Mouse (Mus musculus): ENCODE data around the gene Mrgprh. TPM values are rescaled to one million over a fixed set of nuclear protein-coding genes. Genes with fewer than 3 reads are reported as not detected.
A peak's percentile ranks its signal among the peaks of the same experiment; 100 is the strongest.
"Not testable (repeated sequence)": the region's sequence is repeated elsewhere in the genome, so short reads cannot be mapped to it uniquely, and the experiment has no call there.

Gene Mrgprh
- polyA plus RNA-seq, 1 experiment from 2014 or later, result 0.10 TPM

DNA sequence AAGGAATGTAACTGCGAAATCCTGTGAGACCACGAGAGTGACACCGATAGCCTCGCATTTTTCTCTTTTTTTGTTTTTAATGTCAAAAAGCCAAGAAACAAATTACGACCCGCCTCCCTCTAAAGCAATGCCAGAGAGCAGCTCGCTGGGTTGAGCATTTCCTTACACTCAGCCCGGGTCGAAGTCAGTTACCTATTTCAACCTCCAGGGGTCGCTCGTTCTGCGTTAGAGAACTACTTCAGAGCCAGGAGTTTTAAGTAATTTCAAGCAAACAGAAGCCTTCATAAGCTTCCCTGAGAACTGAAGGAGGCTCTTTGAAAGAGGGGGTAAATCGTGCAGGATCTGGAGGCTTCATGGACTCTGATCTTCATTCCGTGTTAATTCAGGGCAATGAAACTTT, 4.3 kb downstream of the Mrgprh start:
- Histone ChIP-seq H3K9ac (ENCODE audit: low read depth, low read length) (0 out of 2 replicates have a peak overlapping the region, but pooled peaks have one; percentile 43), H3K4me3 (ENCODE audit: low read depth, low read length) (peak overlapping the region; percentile 21; the same call in 1 of the 2 replicates), H3K9me3 (replicated peaks; ENCODE audit: control insufficient read depth, low read length) (no peaks in the 10 kb centered on the region), H3K4me1 (ENCODE audit: control insufficient read depth, insufficient read depth, low read length) (peaks cover 2% of the 10 kb centered on the region; the same call in 1 of the 2 replicates), H3K27me3 (ENCODE audit: control insufficient read depth, insufficient read depth, low read length) (no peaks in the 10 kb centered on the region), H3K27ac (ENCODE audit: low read depth, low read length) (no peak overlapping the region), H3K36me3 (ENCODE audit: control insufficient read depth, insufficient read depth, low read length) (no peaks in the 10 kb centered on the region), H3K4me2 (peak overlapping the region; percentile 60)
- no peak for ATAC-seq (replicated peaks; ENCODE audit: insufficient number of reproducible peaks, low FRiP score, low TSS enrichment)
- 6% methylated on average over 14 of the region's 14 CpGs for WGBS (ENCODE audit: insufficient replicate concordance)

DNA sequence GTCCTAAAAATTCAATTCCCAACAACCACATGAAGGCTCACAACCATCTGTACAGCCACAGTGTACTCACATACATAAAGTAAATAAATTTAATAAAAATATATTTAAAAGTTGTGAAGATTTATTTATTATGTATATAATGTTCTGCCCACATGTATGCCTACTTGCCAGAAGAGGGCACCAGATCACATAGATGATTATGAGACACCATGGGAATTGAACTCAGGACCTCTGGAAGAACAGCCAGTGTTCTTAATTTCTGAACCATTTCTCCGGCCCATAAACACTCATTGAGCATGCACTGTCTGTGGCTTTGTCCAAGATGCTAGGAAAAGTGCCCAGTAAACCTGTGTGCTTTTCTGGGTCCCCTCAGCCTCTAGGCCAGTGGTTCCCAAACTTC, 5.4 kb downstream of the Mrgprh start:
- peaks cover 2% of the 10 kb centered on the region; the same call in 1 of the 2 replicates for H3K4me1 ChIP-seq (ENCODE audit: control insufficient read depth, insufficient read depth, low read length)
- H3K4me2 ChIP-seq, result no peak overlapping the region
- H3K27me3 ChIP-seq (ENCODE audit: control insufficient read depth, insufficient read depth, low read length), result no peaks in the 10 kb centered on the region
- H3K4me3 ChIP-seq (ENCODE audit: low read depth, low read length), result no peak overlapping the region
- ATAC-seq (replicated peaks; ENCODE audit: insufficient number of reproducible peaks, low FRiP score, low TSS enrichment), result no peak
- H3K9me3 ChIP-seq (replicated peaks; ENCODE audit: control insufficient read depth, low read length), result no peaks in the 10 kb centered on the region
- H3K9ac ChIP-seq (ENCODE audit: low read depth, low read length), result no peak overlapping the region
- H3K36me3 ChIP-seq (ENCODE audit: control insufficient read depth, insufficient read depth, low read length), result no peaks in the 10 kb centered on the region
- 83% methylated on average over 1 of the region's 1 CpGs for WGBS (ENCODE audit: insufficient replicate concordance)
- H3K27ac ChIP-seq (ENCODE audit: low read depth, low read length), result no peak overlapping the region

DNA sequence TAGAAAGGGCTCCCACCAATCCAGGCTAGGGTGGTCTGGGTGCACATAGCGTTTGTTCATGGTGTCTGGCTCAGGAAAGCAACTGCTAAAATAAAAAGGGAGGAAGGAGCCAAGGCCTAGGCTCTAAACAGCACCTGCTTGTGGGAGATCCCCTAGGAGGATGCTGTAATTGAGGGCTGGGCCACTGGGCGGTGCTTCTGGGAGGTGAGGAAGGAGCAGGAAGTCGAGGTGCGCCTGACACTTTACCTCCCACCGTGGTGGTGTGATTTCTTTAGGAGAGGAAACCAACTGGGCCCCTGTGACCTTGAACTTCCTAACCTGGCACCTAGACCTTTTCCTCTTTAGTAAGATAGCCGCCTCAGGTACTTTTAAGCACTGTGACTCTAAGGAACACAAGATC, 10.8 kb downstream of the Mrgprh start:
- Histone ChIP-seq H3K9ac (ENCODE audit: low read depth, low read length) (no peak overlapping the region), H3K9me3 (replicated peaks; ENCODE audit: control insufficient read depth, low read length) (no peaks in the 10 kb centered on the region), H3K27ac (ENCODE audit: low read depth, low read length) (no peak overlapping the region), H3K4me1 (ENCODE audit: control insufficient read depth, insufficient read depth, low read length) (peaks cover 5% of the 10 kb centered on the region), H3K4me3 (ENCODE audit: low read depth, low read length) (no peak overlapping the region), H3K4me2 (no peak overlapping the region), H3K27me3 (ENCODE audit: control insufficient read depth, insufficient read depth, low read length) (no peaks in the 10 kb centered on the region), H3K36me3 (ENCODE audit: control insufficient read depth, insufficient read depth, low read length) (0 out of 2 replicates have a peak, but pooled peaks cover 2% of the 10 kb centered on the region)
- ATAC-seq (replicated peaks; ENCODE audit: insufficient number of reproducible peaks, low FRiP score, low TSS enrichment), result no peak
- 31% methylated on average over 6 of the region's 6 CpGs for WGBS (ENCODE audit: insufficient replicate concordance)

DNA sequence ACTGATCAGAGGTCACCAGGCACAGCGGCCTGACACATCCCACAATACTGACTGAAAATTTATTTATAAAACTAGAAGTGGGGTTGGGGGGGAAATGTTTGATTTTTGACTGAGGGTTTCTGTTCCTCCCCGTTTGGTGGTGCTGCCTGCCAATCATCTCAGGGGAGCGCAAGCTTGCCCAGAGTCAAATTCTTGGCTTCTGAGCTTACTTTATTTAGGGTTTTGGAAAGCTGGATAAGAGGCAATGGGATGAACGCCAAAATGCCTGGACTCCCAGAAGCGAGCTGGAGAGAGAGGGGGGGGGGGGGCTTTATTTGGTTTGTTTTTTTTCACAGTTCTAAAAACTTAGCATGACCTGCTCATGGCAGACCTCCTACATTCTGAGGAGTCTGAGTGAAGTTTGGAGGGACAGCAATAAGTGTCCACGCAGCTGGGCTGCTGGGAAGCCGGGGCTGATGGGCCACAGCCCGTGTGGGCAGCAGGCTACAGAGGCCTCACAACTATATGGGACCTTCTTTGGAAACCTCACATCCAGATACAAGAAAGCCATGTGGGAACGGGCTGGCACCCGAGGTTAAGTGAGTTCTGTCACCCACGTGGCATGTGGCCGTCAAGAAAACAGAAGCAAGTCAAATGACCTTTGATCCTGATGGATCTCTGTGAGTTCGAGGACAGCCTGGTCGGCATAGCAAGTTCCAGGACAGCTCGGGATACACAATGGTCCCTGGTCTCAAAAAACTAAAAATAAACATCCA, 11.4 kb downstream of the Mrgprh start:
- no peak for ATAC-seq (replicated peaks; ENCODE audit: insufficient number of reproducible peaks, low FRiP score, low TSS enrichment)
- H3K27ac ChIP-seq (ENCODE audit: low read depth, low read length), result no peak overlapping the region

DNA sequence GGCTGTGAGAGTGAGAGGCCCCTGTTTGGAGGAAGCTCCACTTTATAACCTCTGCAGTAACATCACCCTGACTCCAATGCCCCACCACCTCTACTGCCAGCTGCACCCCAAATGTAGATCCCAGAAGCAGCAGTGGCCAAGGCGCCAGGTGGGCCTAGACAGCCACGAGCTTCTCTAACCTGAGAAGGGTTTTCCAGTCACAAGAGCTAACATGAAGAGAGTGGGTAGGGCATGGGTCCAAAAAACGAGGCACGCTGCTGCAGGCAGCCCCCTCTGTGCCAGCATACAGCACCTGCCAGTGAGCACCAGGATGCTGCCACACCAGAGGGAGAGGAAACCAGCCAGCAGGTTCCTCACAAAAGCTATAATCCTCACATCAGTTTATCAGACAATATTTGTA, 15.2 kb downstream of the Mrgprh start:
- H3K36me3 ChIP-seq (ENCODE audit: control insufficient read depth, insufficient read depth, low read length), result 0 out of 2 replicates have a peak, but pooled peaks cover 2% of the 10 kb centered on the region
- no peak overlapping the region for H3K27ac ChIP-seq (ENCODE audit: low read depth, low read length)
- no peak overlapping the region for H3K4me2 ChIP-seq
- no peaks in the 10 kb centered on the region for H3K9me3 ChIP-seq (replicated peaks; ENCODE audit: control insufficient read depth, low read length)
- ATAC-seq (replicated peaks; ENCODE audit: insufficient number of reproducible peaks, low FRiP score, low TSS enrichment), result no peak
- H3K4me1 ChIP-seq (ENCODE audit: control insufficient read depth, insufficient read depth, low read length), result peaks cover 5% of the 10 kb centered on the region
- WGBS (ENCODE audit: insufficient replicate concordance), result 92% methylated on average over 4 of the region's 4 CpGs
- H3K27me3 ChIP-seq (ENCODE audit: control insufficient read depth, insufficient read depth, low read length), result no peaks in the 10 kb centered on the region
- no peak overlapping the region for H3K4me3 ChIP-seq (ENCODE audit: low read depth, low read length)
- no peak overlapping the region for H3K9ac ChIP-seq (ENCODE audit: low read depth, low read length)

More for the DNA sequence above, 11.4 kb downstream of the Mrgprh start:
- H3K9me3 ChIP-seq (replicated peaks; ENCODE audit: control insufficient read depth, low read length), result no peaks in the 10 kb centered on the region
- H3K27me3 ChIP-seq (ENCODE audit: control insufficient read depth, insufficient read depth, low read length), result no peaks in the 10 kb centered on the region
- no peak overlapping the region for H3K9ac ChIP-seq (ENCODE audit: low read depth, low read length)
- no peak overlapping the region for H3K4me3 ChIP-seq (ENCODE audit: low read depth, low read length)
- H3K4me2 ChIP-seq, result no peak overlapping the region
- 0 out of 2 replicates have a peak, but pooled peaks cover 2% of the 10 kb centered on the region for H3K36me3 ChIP-seq (ENCODE audit: control insufficient read depth, insufficient read depth, low read length)
- WGBS (ENCODE audit: insufficient replicate concordance), result 73% methylated on average over 15 of the region's 15 CpGs
- H3K4me1 ChIP-seq (ENCODE audit: control insufficient read depth, insufficient read depth, low read length), result peaks cover 5% of the 10 kb centered on the region

DNA sequence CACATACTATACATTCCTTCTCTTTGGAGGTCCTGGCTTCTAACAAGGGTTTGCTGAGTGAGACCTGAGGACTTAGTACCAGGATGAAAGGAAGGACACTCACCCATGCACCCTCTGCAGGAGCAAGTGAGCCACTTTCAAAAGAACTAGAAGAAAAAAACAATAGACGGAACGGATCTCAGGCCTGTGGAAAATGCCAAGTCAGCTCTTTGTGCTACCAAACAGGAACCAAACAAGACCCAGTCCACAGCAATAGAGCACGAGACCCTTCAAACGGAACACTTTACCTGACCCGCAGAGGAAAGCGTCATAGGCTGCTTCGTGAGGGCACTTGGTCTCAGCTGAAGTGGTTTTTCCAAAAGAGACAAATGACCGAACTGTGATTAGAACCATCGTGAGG, 16.2 kb downstream of the Mrgprh start:
- H3K27me3 ChIP-seq (ENCODE audit: control insufficient read depth, insufficient read depth, low read length), result no peaks in the 10 kb centered on the region
- H3K36me3 ChIP-seq (ENCODE audit: control insufficient read depth, insufficient read depth, low read length), result peaks cover 2% of the 10 kb centered on the region; the same call in 1 of the 2 replicates
- H3K4me1 ChIP-seq (ENCODE audit: control insufficient read depth, insufficient read depth, low read length), result peaks cover 5% of the 10 kb centered on the region
- no peak overlapping the region for H3K4me2 ChIP-seq
- H3K9ac ChIP-seq (ENCODE audit: low read depth, low read length), result no peak overlapping the region
- ATAC-seq (replicated peaks; ENCODE audit: insufficient number of reproducible peaks, low FRiP score, low TSS enrichment), result no peak
- WGBS (ENCODE audit: insufficient replicate concordance), result 74% methylated on average over 9 of the region's 9 CpGs
- H3K27ac ChIP-seq (ENCODE audit: low read depth, low read length), result no peak overlapping the region
- H3K4me3 ChIP-seq (ENCODE audit: low read depth, low read length), result no peak overlapping the region
- no peaks in the 10 kb centered on the region for H3K9me3 ChIP-seq (replicated peaks; ENCODE audit: control insufficient read depth, low read length)

DNA sequence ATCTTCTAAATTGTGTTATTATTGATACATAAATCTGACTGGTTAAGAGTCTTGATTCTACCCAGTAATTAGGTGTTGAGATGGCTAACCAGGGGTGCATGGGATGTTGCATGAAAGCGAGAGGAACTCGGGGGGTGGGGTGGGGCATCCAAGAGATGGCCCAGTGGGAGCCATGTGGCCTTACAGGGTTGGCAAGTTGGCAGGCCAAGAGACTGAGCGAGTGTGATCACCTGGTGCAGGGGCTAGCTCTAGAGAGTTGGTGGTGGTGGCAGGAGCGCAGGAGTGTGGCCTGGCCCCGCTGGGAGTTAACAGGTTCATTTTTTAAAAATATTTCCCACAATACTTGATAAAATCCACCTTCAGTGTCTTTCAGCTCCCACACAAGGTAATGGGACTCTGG, 21.8 kb downstream of the Mrgprh start:
- Histone ChIP-seq H3K4me1 (ENCODE audit: control insufficient read depth, insufficient read depth, low read length) (no peaks in the 10 kb centered on the region), H3K9ac (ENCODE audit: low read depth, low read length) (no peak overlapping the region), H3K27ac (ENCODE audit: low read depth, low read length) (no peak overlapping the region), H3K4me3 (ENCODE audit: low read depth, low read length) (no peak overlapping the region), H3K27me3 (ENCODE audit: control insufficient read depth, insufficient read depth, low read length) (no peaks in the 10 kb centered on the region), H3K36me3 (ENCODE audit: control insufficient read depth, insufficient read depth, low read length) (peaks cover 14% of the 10 kb centered on the region; the same call in 1 of the 2 replicates), H3K4me2 (no peak overlapping the region), H3K9me3 (replicated peaks; ENCODE audit: control insufficient read depth, low read length) (no peaks in the 10 kb centered on the region)
- ATAC-seq (replicated peaks; ENCODE audit: insufficient number of reproducible peaks, low FRiP score, low TSS enrichment), result no peak
- WGBS (ENCODE audit: insufficient replicate concordance), result 89% methylated on average over 5 of the region's 5 CpGs

DNA sequence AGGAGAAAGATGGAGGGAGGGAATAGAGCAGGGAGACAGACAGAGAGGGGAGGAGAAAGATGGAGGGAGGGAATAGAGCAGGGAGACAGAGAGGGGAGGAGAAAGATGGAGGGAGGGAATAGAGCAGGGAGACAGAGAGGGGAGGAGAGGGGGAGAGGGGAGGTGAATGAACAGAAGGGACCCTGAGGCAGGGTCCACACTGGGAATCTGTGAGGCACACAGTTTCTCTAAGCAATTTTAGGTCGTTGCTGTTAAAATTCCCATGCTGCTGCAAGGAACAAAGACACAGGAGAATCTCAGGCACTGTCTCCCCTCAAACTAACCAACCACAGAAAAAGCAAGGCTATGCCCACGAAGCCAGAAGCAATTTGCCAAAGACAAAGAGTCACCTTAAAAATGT, 22.8 kb downstream of the Mrgprh start:
- peaks cover 17% of the 10 kb centered on the region; the same call in 1 of the 2 replicates for H3K36me3 ChIP-seq (ENCODE audit: control insufficient read depth, insufficient read depth, low read length)
- 46% methylated on average over 2 of the region's 2 CpGs for WGBS (ENCODE audit: insufficient replicate concordance)
- H3K27me3 ChIP-seq (ENCODE audit: control insufficient read depth, insufficient read depth, low read length); ATAC-seq (replicated peaks; ENCODE audit: insufficient number of reproducible peaks, low FRiP score, low TSS enrichment); H3K9ac ChIP-seq (ENCODE audit: low read depth, low read length); H3K4me2 ChIP-seq; H3K4me3 ChIP-seq (ENCODE audit: low read depth, low read length); H3K27ac ChIP-seq (ENCODE audit: low read depth, low read length); H3K4me1 ChIP-seq (ENCODE audit: control insufficient read depth, insufficient read depth, low read length); H3K9me3 ChIP-seq (replicated peaks; ENCODE audit: control insufficient read depth, low read length): not testable (repeated sequence)

DNA sequence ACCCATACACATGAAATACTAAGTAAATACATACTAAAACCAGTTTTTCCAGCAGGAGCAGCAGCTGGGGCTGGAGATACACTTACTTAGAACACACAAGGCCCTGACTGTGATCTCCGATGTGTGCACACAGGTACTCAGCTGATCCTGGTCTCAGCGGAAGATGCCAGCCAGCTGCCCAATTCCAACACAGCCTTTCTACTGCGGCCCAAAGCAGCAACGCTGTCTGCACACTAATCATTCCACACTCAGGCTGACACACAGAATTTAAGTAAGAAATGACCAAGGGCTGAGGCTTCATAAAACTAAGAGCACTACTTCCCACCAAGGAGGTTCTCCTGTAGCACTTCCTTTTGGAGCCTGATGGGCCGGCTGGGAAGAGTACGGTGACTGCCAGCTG, 26.5 kb downstream of the Mrgprh start:
- WGBS (ENCODE audit: insufficient replicate concordance), result 97% methylated on average over 6 of the region's 6 CpGs
- ATAC-seq (replicated peaks; ENCODE audit: insufficient number of reproducible peaks, low FRiP score, low TSS enrichment), result no peak
- Histone ChIP-seq H3K4me3 (ENCODE audit: low read depth, low read length) (no peak overlapping the region), H3K9me3 (replicated peaks; ENCODE audit: control insufficient read depth, low read length) (no peaks in the 10 kb centered on the region), H3K9ac (ENCODE audit: low read depth, low read length) (no peak overlapping the region), H3K36me3 (ENCODE audit: control insufficient read depth, insufficient read depth, low read length) (peaks cover 18% of the 10 kb centered on the region; the same call in 1 of the 2 replicates), H3K27me3 (ENCODE audit: control insufficient read depth, insufficient read depth, low read length) (no peaks in the 10 kb centered on the region), H3K4me2 (no peak overlapping the region), H3K4me1 (ENCODE audit: control insufficient read depth, insufficient read depth, low read length) (no peaks in the 10 kb centered on the region), H3K27ac (ENCODE audit: low read depth, low read length) (no peak overlapping the region)
